Mouse (Mus musculus): ENCODE measurements around the gene Ptrh1. TPM values are rescaled to one million over a fixed set of nuclear protein-coding genes. Genes with fewer than 3 reads are reported as not detected.

Gene Ptrh1
- polyA plus RNA-seq, 1 experiment from 2014 or later = 7.6 TPM

GRCm38 (mm10) chr2:32776192-32776591 is 606 bp downstream of the Ptrh1 start:
- Histone ChIP-seq H3K36me3 (ENCODE audit: control insufficient read depth, insufficient read depth, low read length) (no peaks in the 10 kb centered on the region), H3K27me3 (ENCODE audit: control insufficient read depth, insufficient read depth, low read length) (no peaks in the 10 kb centered on the region), H3K4me2 (replicated peaks; ENCODE audit: low read depth) (peak overlapping the region; percentile 70), H3K9ac (ENCODE audit: low read length) (peak overlapping the region; percentile 56), H3K27ac (replicated peaks) (no peak overlapping the region), H3K4me1 (replicated peaks; ENCODE audit: control insufficient read depth, insufficient read depth) (0 out of 2 replicates have a peak, but pooled peaks cover 4% of the 10 kb centered on the region), H3K9me3 (ENCODE audit: control insufficient read depth, low read length) (no peaks in the 10 kb centered on the region), H3K4me3 (ENCODE audit: low read depth, low read length) (peak overlapping the region; percentile 47)
- ATAC-seq (ENCODE audit: low FRiP score, low TSS enrichment) = no peak
- peak; percentile 48 for DNase-seq (ENCODE audit: low spot score)
- WGBS = 28% methylated on average over 22 of the region's 22 CpGs
- no peak for TF ChIP-seq CTCF (IDR thresholded peaks at IDR 0.05; ENCODE audit: low read depth)
- TF ChIP-seq EP300 (optimal IDR thresholded peaks at IDR 0.05) = no peak

GRCm38 (mm10) chr2:32778081-32778480 is 2.5 kb downstream of the Ptrh1 start:
- Histone ChIP-seq H3K9ac (ENCODE audit: low read length) (no peak overlapping the region), H3K4me3 (ENCODE audit: low read depth, low read length) (no peak overlapping the region), H3K36me3 (ENCODE audit: control insufficient read depth, insufficient read depth, low read length) (no peaks in the 10 kb centered on the region), H3K27ac (replicated peaks) (no peak overlapping the region), H3K9me3 (ENCODE audit: control insufficient read depth, low read length) (no peaks in the 10 kb centered on the region), H3K27me3 (ENCODE audit: control insufficient read depth, insufficient read depth, low read length) (no peaks in the 10 kb centered on the region), H3K4me1 (replicated peaks; ENCODE audit: control insufficient read depth, insufficient read depth) (0 out of 2 replicates have a peak, but pooled peaks cover 4% of the 10 kb centered on the region), H3K4me2 (replicated peaks; ENCODE audit: low read depth) (no peak overlapping the region)
- WGBS = 91% methylated on average over 6 of the region's 6 CpGs
- DNase-seq (ENCODE audit: low spot score) (no peak), ATAC-seq (ENCODE audit: low FRiP score, low TSS enrichment) (no peak)
- TF ChIP-seq CTCF (IDR thresholded peaks at IDR 0.05; ENCODE audit: low read depth) (no peak), EP300 (optimal IDR thresholded peaks at IDR 0.05) (no peak)

DNA sequence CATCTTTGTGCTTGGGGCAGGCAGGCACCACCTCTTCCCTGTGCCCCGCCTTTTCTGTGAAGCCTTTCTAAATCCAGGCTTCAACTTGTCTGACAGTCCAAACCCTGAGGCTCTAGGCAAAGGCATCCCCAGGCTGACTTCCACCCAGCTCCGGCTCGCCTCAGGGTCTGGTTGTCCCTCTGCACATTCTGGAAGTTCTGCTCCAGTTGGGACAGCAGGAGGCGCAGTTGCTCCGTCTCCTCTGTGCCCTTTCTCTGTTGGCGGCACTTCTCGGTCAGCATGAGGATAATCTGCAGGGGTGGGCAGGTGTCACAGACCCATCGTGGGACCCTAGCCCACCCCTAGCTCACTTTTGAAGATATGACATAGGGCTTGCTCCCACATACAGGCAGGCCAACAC is 3.5 kb downstream of the Ptrh1 start:
- DNase-seq (ENCODE audit: low spot score) = peak; percentile 81
- no peak overlapping the region for H3K4me3 ChIP-seq (ENCODE audit: low read depth, low read length)
- no peaks in the 10 kb centered on the region for H3K9me3 ChIP-seq (ENCODE audit: control insufficient read depth, low read length)
- ATAC-seq (ENCODE audit: low FRiP score, low TSS enrichment) = no peak
- no peaks in the 10 kb centered on the region for H3K36me3 ChIP-seq (ENCODE audit: control insufficient read depth, insufficient read depth, low read length)
- no peak overlapping the region; the same call in 1 of the 2 replicates for H3K9ac ChIP-seq (ENCODE audit: low read length)
- H3K27ac ChIP-seq (replicated peaks) = no peak overlapping the region
- WGBS = 13% methylated on average over 8 of the region's 8 CpGs
- H3K27me3 ChIP-seq (ENCODE audit: control insufficient read depth, insufficient read depth, low read length) = no peaks in the 10 kb centered on the region
- TF ChIP-seq CTCF (IDR thresholded peaks at IDR 0.05; ENCODE audit: low read depth) (peak; percentile 94), EP300 (optimal IDR thresholded peaks at IDR 0.05) (no peak)
- H3K4me2 ChIP-seq (replicated peaks; ENCODE audit: low read depth) = no peak overlapping the region
- 0 out of 2 replicates have a peak, but pooled peaks cover 4% of the 10 kb centered on the region for H3K4me1 ChIP-seq (replicated peaks; ENCODE audit: control insufficient read depth, insufficient read depth)

DNA sequence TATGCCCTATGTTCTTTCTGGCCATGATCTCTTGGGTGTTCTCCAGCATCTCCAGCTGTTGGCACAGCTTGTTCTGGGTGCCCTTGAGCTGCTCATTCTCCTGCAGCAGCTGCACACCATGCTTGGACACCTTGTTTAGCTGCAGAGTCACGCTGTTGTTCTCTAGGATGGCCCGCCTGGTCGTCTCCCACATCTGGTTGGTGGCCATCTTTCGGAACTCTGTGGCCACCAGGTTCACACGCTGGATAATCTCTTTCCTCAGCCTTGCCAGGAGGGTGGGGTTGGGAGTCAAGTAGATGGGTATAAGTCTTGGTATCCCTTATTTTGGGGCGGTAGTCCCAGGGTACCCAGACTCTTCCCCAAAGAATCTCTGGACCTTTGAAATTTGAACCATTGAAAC is 4.1 kb downstream of the Ptrh1 start:
- Histone ChIP-seq H3K4me2 (replicated peaks; ENCODE audit: low read depth) (no peak overlapping the region), H3K9ac (ENCODE audit: low read length) (no peak overlapping the region), H3K4me3 (ENCODE audit: low read depth, low read length) (no peak overlapping the region), H3K36me3 (ENCODE audit: control insufficient read depth, insufficient read depth, low read length) (no peaks in the 10 kb centered on the region), H3K4me1 (replicated peaks; ENCODE audit: control insufficient read depth, insufficient read depth) (0 out of 2 replicates have a peak, but pooled peaks cover 4% of the 10 kb centered on the region), H3K9me3 (ENCODE audit: control insufficient read depth, low read length) (no peaks in the 10 kb centered on the region), H3K27me3 (ENCODE audit: control insufficient read depth, insufficient read depth, low read length) (no peaks in the 10 kb centered on the region), H3K27ac (replicated peaks) (no peak overlapping the region)
- no peak for DNase-seq (ENCODE audit: low spot score)
- no peak for ATAC-seq (ENCODE audit: low FRiP score, low TSS enrichment)
- TF ChIP-seq CTCF (IDR thresholded peaks at IDR 0.05; ENCODE audit: low read depth) (no peak), EP300 (optimal IDR thresholded peaks at IDR 0.05) (no peak)
- 89% methylated on average over 6 of the region's 6 CpGs for WGBS

DNA sequence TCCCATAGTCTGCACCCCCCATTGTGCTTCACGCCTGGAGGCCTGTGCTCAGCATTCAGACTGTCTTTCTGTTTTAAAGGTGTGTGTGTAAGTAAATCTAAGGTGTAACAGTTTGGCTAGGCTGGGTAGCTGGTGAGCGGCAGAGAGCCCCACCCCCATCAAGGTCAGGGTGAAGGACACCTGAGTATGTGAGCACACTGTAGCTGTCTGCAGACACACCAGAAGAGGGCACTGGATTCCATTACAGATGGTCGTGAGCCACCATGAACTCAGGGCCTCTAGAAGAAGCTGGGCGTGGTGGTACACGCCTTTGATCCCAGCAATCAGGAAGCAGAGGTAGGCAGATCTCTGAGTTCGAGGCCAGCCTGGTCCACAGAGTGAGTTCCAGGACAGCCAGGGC is 6.1 kb downstream of the Ptrh1 start:
- H3K9me3 ChIP-seq (ENCODE audit: control insufficient read depth, low read length) = no peaks in the 10 kb centered on the region
- DNase-seq (ENCODE audit: low spot score) (no peak), ATAC-seq (ENCODE audit: low FRiP score, low TSS enrichment) (no peak)
- H3K4me3 ChIP-seq (ENCODE audit: low read depth, low read length) = no peak overlapping the region
- H3K4me2 ChIP-seq (replicated peaks; ENCODE audit: low read depth) = no peak overlapping the region
- no peak overlapping the region for H3K9ac ChIP-seq (ENCODE audit: low read length)
- H3K27me3 ChIP-seq (ENCODE audit: control insufficient read depth, insufficient read depth, low read length) = no peaks in the 10 kb centered on the region
- no peaks in the 10 kb centered on the region for H3K36me3 ChIP-seq (ENCODE audit: control insufficient read depth, insufficient read depth, low read length)
- H3K27ac ChIP-seq (replicated peaks) = no peak overlapping the region
- no peaks in the 10 kb centered on the region for H3K4me1 ChIP-seq (replicated peaks; ENCODE audit: control insufficient read depth, insufficient read depth)
- peak; percentile 14; the same call in 1 of the 2 replicates for TF ChIP-seq CTCF (IDR thresholded peaks at IDR 0.05; ENCODE audit: low read depth)
- TF ChIP-seq EP300 (optimal IDR thresholded peaks at IDR 0.05) = no peak
- 71% methylated on average over 6 of the region's 6 CpGs for WGBS

DNA sequence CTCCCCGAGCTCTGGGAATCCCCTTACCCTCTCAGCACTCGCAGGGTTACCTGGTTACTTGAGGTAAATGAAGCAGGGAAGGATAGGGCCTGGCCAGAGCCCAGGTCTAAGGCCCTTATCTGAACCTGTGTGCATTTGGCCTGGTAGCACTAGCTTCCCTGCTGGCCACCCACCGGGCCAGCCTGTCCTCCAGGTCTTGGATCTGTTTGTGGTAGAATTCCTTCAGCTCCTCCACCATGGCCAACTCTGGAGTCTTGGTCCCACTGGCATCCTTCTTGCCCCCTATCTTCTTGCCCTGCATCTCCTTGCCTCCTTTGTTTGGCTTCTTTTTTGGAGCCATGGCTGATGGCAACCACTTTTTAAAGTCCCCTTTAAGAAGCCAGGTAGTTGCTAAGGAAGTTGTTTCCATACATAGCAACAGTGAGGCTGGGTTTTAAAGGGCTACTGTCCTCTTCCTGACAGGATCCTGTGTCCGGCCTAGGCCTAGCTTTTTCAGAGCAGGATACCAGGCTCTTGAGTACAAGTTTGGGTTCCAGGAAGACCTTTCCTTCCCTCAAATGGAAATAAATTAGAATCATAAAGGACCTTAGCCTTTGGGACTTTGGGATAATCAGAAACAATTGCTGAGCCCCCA is 8.6 kb downstream of the Ptrh1 start, which contains the start of gene Cfap157:
TSS of gene Cfap157 (minus strand) at position 381 of the 634 bp plus-strand sequence.
- DNase-seq (ENCODE audit: low spot score) (no peak), ATAC-seq (ENCODE audit: low FRiP score, low TSS enrichment) (peak; percentile 51; the same call in 1 of the 2 replicates)
- TF ChIP-seq CTCF (IDR thresholded peaks at IDR 0.05; ENCODE audit: low read depth) = no peak
- TF ChIP-seq EP300 (optimal IDR thresholded peaks at IDR 0.05) = no peak
- Histone ChIP-seq H3K9ac (ENCODE audit: low read length) (no peak within 1 kb of the TSS), H3K27me3 (ENCODE audit: control insufficient read depth, insufficient read depth, low read length) (no peaks in the 10 kb centered on the region), H3K27ac (replicated peaks) (no peak within 1 kb of the TSS), H3K4me3 (ENCODE audit: low read depth, low read length) (no peak within 1 kb of the TSS), H3K36me3 (ENCODE audit: control insufficient read depth, insufficient read depth, low read length) (no peaks in the 10 kb centered on the region), H3K9me3 (ENCODE audit: control insufficient read depth, low read length) (no peaks in the 10 kb centered on the region), H3K4me2 (replicated peaks; ENCODE audit: low read depth) (0 out of 2 replicates have a peak within 1 kb of the TSS, but pooled peaks have one; percentile 5), H3K4me1 (replicated peaks; ENCODE audit: control insufficient read depth, insufficient read depth) (no peaks in the 10 kb centered on the region)
- WGBS = 57% methylated on average over 4 of the region's 4 CpGs
